Mouse (Mus musculus): ENCODE results near the gene Gm9999.

Gene Gm9999

DNA sequence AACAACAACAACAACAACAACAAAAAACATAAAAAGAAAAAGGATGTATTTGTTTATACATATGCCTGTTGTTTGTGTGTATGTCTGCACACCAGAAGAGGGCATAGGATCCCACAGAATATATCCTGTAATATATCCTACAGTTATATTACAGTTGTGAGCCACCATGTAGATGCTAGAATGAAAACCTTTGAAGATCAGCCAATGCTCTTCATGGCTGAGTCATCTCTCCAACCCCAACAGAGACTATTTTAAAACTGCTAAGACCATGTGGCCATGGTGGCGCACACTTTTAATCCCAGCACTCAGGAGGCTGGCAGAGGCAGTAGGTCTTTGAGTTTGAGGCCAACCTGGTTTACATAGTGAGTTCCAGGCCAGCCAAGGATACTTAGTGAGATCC is 44.1 kb downstream of the Gm9999 start:
- no peak for DNase-seq (ENCODE audit: low spot score)

DNA sequence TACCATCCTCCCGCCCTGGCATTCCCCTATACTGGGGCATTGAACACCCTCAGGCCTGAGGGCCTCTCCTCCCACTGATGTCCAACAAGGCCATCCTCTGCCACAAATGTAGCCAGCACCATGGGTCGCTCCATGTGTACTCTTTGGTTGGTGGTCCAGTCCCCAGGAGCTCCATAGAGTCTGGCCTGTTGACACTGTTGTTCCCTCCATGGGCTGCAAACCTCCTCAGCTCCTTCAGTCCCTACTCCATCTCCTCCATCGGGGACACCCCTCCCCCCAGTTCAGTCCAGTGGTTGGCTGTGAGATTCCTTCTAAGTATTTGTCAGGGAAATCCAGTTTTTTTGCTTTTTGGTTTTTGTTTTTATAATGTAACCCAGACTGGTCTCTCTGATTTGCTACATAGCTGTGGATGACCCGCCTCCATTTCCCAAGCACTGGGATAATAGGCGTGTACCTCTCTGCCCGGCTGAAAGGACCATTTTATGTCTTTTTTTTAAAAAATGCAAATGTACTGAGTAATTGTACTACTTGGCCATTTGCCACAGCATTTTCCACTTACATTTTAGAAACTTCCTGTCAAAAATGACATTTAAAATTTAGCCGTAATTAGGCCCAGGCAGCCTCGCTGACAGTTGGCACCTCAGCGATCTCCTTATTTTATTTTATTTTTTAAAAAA is 47.3 kb downstream of the Gm9999 start:
- DNase-seq (ENCODE audit: low spot score) = no peak

- DNase-seq (ENCODE audit: low spot score) = no peak
Measured at GRCm38 (mm10) chr7:47031371-47031770, 48.0 kb downstream of the Gm9999 start.

DNA sequence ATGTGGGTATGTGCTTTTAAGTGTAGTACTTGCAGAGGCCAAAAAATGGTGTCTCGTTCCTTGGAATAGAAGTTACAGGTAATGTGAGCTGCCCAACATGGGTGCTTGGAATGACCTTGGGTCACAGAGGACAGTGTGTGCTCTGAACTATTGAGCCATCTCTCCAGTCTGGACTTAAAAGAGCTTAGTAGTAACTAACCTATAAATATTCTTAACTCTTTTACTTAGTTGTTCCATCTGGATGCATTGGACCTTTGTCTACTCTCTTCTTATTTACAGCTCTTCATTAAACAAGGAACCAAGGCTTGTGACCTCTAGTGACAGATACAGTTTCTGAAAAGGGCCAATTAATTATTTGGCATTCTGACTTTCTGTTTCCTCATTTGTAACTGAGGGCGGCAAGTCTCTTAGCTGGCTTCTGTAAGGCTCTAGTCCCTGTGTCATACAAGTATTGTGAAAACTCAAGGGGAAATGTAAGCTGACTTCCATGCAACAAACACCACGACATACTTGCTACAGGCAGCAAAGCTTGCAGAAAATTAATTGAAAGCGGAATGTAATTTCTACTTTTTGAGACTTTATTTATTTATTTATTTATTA is 51.5 kb downstream of the Gm9999 start:
- DNase-seq (ENCODE audit: low spot score) = no peak

GRCm38 (mm10) chr7:47035426-47035825 is 52.0 kb downstream of the Gm9999 start:
- DNase-seq (ENCODE audit: low spot score) = no peak
